Mouse (Mus musculus) lung, adult 2 months (tissue): ENCODE results near the gene Map3k4. TPM values are rescaled to one million over a fixed set of nuclear protein-coding genes. Genes with fewer than 3 reads are reported as not detected.

Experiments used
- DNase-seq: peaks from one replicate; pipeline ENCODE4 v3.0.0; 2022
- H3K4me1 ChIP-seq: fragments of 200-500 bp; 2 replicates; pipeline ENCODE4 v1.6.1; 2011; ENCODE audit warnings: low read length; ENCODE audit not compliant: control insufficient read depth, insufficient read depth
- H3K4me3 ChIP-seq: fragments of 200-500 bp; replicated peaks from 2 replicates; pipeline ENCODE3; 2011; ENCODE audit warnings: low read depth, mild to moderate bottlenecking, control low read depth, low read length; ENCODE audit errors: extremely low read depth
- CTCF ChIP-seq: fragments of 200-500 bp; IDR thresholded peaks from 2 replicates; pipeline ENCODE4 v1.5.1; 2011; ENCODE audit warnings: mild to moderate bottlenecking, low read length, control low read depth; ENCODE audit not compliant: insufficient read depth
- POLR2A ChIP-seq: fragments of 200-500 bp; IDR thresholded peaks from 2 replicates; pipeline ENCODE4 v1.6.1; 2011; ENCODE audit warnings: low read depth, mild to moderate bottlenecking, control low read depth, low read length, borderline replicate concordance; ENCODE audit errors: extremely low read depth
- WGBS: fragments of 180-500 bp; shearing (Covaris S2); methylation state at CpG from one replicate; pipeline ENCODE4 v1.1.7; 2018; 5-methylcytosine and 5-hydroxymethylcytosine counted together
- polyA plus RNA-seq: library from polyadenylated mRNA; depleted of rRNA; stranded (reverse); fragments of >200 nt; gene quantifications from 2 replicates; pipeline ENCODE4 v1.2.3, GENCODE M21; 2012

Gene Map3k4
- polyA plus RNA-seq, 1 experiment: 32.9 TPM

DNA sequence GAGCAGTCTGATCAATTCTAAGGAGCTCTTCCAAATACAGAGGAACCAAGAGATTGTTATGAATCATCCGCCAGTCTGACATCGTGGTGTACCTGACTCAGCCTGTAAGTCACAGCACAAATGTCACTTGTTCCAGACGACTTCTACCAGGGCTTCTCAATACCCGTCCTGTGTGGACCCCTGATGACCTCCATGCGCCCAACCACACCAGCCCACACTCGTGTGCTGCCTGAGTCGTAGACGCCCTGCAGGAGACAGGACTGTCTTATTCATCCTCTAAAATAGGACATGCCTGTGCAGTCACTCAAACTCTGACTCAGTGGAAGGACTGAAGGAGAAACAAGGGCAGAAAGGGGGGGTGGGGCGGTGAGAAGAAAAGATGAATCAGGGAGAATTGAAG, 42.8 kb downstream of the Map3k4 start:
- Histone ChIP-seq H3K4me3 (no peak overlapping the region), H3K4me1 (no peaks in the 10 kb centered on the region)
- 88% methylated on average over 9 of the region's 9 CpGs for WGBS
- no peak for TF ChIP-seq POLR2A
- no peak for TF ChIP-seq CTCF
- DNase-seq: no peak

DNA sequence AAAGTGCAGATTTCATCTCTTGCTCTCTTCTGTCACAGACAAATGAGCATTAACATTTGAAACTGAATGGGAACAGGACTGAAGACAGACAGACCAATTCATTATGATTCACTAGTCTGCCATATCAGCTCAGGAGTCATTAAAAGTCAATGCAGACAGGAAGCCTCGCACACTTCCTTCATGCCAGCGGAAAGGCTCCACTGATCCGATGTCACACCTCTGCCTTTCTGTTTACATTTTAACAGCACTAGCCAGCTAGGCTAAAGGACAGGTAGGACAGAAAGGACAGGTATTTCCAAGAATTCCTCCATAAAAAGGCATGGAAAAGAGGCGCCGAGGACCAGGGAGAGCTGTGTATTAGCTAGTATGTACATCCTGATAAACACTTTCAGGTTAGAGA, 45.6 kb downstream of the Map3k4 start:
- Histone ChIP-seq H3K4me1 (no peaks in the 10 kb centered on the region), H3K4me3 (no peak overlapping the region)
- WGBS: 62% methylated on average over 5 of the region's 5 CpGs
- no peak for DNase-seq
- TF ChIP-seq POLR2A (no peak), CTCF (no peak)

DNA sequence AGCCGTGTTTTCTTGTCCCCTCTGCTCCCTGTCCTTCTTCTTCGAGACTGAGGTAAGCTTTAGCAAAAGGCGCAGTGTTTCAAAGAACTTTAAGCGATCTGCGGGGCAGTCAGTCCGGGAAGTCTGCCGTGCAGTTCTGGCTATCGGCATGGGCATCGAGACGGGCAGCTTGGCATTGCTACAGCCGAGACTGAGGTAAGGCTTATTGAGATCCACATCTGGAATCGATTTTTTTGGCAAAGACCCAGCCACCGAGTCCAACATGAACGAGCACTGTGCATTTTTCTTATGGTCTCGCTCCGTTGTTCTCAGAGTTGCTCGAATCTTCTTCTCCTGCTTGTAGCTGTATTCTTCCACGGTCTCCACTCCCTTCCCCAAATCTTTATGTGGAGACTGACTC, 46.8 kb downstream of the Map3k4 start:
- 92% methylated on average over 18 of the region's 18 CpGs for WGBS
- no peak overlapping the region for H3K4me3 ChIP-seq
- DNase-seq: no peak
- H3K4me1 ChIP-seq: peaks cover 4% of the 10 kb centered on the region
- TF ChIP-seq CTCF: no peak
- no peak for TF ChIP-seq POLR2A

DNA sequence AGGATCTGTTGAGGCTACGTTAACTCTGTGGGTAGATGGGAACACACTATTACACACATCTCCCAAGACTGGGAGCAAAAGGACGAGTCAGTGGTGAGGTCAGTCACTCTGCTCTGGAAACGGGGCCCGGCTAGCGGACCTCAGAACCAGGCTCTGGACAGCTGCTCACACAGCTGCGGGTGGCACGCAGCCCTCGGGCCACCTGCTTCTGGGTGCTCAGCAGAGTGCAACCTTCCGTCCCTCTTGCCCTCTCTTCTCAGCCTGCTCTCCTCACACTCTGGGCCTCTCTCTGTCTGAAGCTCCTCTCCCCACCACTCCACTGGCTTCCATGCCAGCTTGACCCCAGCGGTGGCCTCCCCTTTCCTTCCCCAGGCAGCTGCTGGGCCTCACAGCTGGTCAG, 50.1 kb downstream of the Map3k4 start:
- no peak for DNase-seq
- Histone ChIP-seq H3K4me1 (peaks cover 10% of the 10 kb centered on the region), H3K4me3 (no peak overlapping the region)
- WGBS: 76% methylated on average over 10 of the region's 10 CpGs
- TF ChIP-seq POLR2A: no peak
- TF ChIP-seq CTCF: no peak

DNA sequence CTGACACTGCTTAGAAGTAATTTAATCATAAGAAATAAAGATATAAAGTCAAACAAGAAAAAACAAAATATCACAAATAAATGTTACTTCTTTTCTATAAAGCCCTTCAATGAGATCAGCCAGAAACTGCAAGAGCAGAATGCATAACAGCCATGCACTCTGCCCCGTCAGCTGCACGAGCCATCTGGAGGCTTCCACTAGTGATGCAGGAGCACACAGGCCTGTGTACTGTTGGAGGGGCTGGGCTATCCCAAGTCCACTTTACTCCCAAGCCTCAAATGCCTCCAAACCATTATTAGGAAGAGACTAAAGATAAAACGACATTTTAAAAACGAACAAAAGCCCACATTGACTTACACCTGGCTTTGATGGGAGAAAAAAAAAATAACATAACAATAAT, 50.5 kb downstream of the Map3k4 start:
- 89% methylated on average over 4 of the region's 4 CpGs for WGBS
- Histone ChIP-seq H3K4me3 (no peak overlapping the region), H3K4me1 (peaks cover 10% of the 10 kb centered on the region)
- no peak for DNase-seq
- TF ChIP-seq CTCF (no peak), POLR2A (no peak)

DNA sequence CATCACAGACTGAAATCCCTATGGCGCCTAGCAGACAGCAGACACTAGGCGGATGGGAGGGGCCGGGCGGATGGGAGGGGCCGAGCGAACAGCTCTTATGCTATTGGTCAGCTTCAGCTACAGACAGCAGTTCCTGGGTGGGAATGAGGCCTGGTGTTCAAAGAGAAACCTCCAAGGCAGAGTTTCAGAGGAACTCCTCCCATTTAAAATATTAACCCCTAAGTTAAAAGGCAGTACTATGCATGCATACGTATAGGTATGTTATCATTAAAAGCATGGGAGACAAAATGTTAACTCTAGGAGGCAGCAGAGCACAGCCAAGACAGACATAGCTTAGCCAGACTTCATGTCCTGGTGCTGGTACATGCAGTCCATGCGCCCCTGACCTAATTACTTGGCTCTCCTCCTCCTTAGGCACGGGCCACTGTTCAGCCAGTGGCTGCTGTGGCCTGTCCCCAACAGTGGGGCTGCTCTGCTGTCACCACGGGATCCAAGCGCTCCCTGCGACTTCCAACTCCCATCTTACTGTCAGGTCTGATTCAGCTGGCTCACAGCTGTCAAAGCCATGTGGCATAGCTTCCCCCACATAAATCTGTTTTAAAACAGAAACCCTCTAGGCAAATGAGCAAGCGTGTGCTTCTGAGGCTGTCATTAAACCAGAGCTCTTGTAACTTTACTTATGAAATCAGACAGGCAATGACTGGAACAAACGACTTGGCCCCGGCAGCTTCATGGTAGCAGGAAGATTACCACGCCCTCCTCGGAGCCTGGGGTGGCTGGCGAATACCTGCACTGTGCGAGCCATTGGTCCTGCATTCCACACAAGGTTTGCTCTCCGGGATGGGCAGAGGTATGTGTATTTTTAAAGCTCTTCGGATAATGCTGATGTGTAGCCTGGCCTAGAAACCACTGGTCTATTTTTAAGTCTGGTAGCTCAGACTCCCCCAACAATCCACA, 52.3 kb downstream of the Map3k4 start:
- no peak overlapping the region for H3K4me3 ChIP-seq
- peak; percentile 37 for DNase-seq
- WGBS: 46% methylated on average over 21 of the region's 21 CpGs
- peaks cover 10% of the 10 kb centered on the region for H3K4me1 ChIP-seq
- TF ChIP-seq POLR2A (no peak), CTCF (peak; percentile 53)

DNA sequence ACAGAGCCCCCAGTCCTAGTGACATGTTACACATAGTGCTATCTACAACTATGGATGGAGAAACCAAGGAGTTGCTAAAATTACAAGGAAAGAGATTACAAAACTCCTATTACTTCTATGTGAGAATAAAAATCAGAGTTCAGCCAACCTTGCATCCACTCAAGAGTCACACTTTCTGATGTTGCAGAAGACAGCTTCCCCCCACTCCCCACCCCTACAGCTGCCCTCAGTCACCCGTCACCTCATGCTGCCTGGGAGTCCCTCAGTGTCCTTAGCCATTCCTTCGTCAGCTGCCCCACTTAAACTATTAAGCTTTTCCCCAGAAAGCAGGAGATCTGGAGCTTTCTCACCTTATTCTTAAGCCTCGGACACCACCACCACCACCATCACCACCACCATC, 54.3 kb downstream of the Map3k4 start:
- Histone ChIP-seq H3K4me3 (no peak overlapping the region), H3K4me1 (peaks cover 10% of the 10 kb centered on the region)
- TF ChIP-seq POLR2A (no peak), CTCF (no peak)
- DNase-seq: peak; percentile 14
- 85% methylated on average over 3 of the region's 3 CpGs for WGBS

DNA sequence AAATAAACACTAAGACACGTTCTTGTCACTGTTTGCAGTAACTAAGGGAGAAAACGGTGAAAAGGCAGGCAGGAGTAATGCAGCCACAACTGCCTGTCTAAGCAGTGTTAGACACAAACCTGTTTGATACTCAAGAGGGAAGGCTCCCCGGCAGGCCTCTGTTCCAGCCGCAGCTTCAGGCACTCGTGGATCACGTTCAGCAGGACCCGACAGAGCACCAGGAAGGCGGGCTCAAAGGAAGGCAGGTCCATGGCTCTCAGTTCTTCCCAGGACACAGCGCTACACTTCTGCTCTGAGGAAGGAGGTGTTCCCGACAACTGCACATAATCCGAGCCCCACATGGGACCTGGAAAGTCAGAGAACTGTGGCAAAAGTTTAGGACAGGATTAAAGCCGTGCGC, 54.8 kb downstream of the Map3k4 start:
- Histone ChIP-seq H3K4me1 (peaks cover 10% of the 10 kb centered on the region), H3K4me3 (no peak overlapping the region)
- DNase-seq: no peak
- no peak for TF ChIP-seq POLR2A
- no peak for TF ChIP-seq CTCF
- WGBS: 59% methylated on average over 13 of the region's 13 CpGs

DNA sequence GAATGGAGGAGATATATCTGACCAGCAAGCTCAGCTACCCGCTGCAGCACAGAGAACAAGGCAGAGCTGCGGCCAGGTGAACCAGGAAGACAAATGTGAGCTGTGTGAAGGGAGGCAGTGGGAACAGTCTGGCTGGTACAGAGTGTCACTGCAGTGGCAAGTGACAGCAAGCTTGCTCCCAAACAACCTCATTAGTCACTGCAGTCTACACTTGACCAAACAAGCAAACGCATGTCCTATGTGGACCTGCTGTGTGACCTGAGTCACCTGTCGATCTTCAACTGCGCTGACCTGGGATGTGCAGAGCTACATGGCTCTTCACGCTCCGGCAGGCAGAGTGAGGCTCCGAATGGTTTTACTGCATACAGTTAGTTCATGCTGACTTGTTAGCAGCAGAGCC, 55.7 kb downstream of the Map3k4 start:
- no peak overlapping the region for H3K4me3 ChIP-seq
- TF ChIP-seq POLR2A (no peak), CTCF (no peak)
- H3K4me1 ChIP-seq: peaks cover 10% of the 10 kb centered on the region
- whole genome bisulfite sequencing: 92% methylated on average over 8 of the region's 8 CpGs
- DNase-seq: no peak

DNA sequence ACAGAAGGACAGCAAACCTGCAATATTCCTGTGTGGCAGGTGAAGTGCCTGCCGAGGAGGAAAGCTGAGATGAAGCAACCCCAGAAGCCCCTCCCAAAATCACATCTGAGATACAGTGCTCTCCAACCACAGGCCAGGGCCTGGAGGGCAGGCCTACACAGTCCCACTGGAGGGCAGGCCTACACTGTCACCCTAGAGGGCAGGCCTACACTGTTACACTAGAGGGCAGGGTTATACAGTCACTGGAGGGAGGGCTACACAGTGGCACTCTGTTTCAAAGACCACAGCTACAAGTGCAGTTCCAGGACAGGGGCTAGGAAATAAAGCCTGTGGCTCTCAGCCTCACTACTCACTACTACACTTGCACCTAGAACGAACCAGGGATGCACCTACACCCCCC, 56.7 kb downstream of the Map3k4 start:
- DNase-seq: no peak
- H3K4me1 ChIP-seq: peaks cover 7% of the 10 kb centered on the region
- TF ChIP-seq CTCF (peak; percentile 21; the same call in 1 of the 2 replicates), POLR2A (no peak)
- WGBS: 63% methylated on average over 2 of the region's 2 CpGs
- H3K4me3 ChIP-seq: no peak overlapping the region
